Mouse (Mus musculus) left cerebral cortex, postnatal 36 days (tissue): ENCODE results near the gene Trmt2a. TPM values are rescaled to one million over a fixed set of nuclear protein-coding genes. Genes with fewer than 3 reads are reported as not detected.

Experiments
- DNase-seq, 2 experiments: peaks; one replicate each; pipeline ENCODE4 v3.0.0; 2021 to 2022; ENCODE audit warnings: low spot score in 2 of 2, mixed read lengths in 1 of 2
- intact Hi-C: fragments of 180-260 bp; cut with DNase I; formaldehyde crosslinking; loops from one replicate; pipeline ENCODE4 v1.15.1; 2025
- total RNA-seq, 2 experiments: library from RNA; stranded (reverse); gene quantifications; 2 replicates each; pipeline ENCODE4 v1.2.3; 2021

The Trmt2a gene
- 10 to 100 TPM; 39.7 to 59.3 TPM for total RNA-seq

DNA sequence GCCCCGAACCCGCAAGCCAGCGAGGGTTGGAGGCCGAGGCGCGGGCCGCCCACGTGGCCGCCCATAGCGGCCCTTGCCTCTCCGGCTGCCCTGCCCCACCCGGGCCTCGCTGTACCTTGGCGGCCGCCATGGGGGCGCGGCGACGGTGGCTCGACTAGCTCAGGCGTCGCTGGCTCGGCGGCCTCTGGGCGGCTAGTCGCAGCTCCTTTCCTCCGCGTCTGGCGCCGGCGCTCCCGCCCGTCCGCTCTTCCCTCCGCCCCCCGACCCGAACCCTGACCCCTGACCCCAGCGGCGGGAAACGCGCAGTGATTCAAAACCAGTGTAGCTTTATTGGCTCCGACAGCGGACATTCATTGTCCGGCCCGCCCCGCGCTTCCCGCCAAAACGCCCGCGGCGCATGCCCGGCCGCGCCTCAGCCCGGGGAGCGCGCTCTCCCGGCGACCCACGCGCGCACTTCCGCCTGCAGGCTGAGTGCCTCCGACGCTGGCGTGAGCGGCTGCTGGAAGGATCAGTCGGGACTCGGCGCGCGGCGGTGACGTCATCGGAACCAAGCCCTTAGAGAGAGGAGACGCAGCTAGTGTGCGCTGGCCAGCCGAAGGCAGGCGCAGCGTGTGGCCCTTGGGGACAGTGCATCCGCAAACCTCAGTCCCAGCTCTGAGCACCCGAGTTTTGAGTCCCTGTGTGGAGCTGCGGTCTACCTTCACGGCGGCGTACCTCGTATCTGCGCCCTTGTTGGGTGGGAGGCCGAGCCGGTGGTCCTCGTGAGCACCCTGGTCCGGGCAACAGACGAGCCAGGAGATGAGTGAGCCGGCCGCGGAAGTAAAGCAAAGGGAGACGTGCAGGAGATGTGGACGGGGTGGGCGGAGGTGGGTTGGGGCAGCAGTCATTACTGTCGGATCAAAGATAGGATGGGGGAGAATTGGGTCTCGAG lies at the start of gene Trmt2a, which contains the start of gene Ranbp1:
Gene Trmt2a (plus strand): TSS at position 247 of the 931 bp plus-strand sequence.
Gene Ranbp1 (minus strand): TSS at position 300 of the 931 bp plus-strand sequence.
- peak; percentile 98 to 99 for DNase-seq
- intact Hi-C loops = loop anchor here (5.0 kb wide), 1 partner anchor 39 kb away; the partner anchor contains the start of gene Dgcr8

DNA sequence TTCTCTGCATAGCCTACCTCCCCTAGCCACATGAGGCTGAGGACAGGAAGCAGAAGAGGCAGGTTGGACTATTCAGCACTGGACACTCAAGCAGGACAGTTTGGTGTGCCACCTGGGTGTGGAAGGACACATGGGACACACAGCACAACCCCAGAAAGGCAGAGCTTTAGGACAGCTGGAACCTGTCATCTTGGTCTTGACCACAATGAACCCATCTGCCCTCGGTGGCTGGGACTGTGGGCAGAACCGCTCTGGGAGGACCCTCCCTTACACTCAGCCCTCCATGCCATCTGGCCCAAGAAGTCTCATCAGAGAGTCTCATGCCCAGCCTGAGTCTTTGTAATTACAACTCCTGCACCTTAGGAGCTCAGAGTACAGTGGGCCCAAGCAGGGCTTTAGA lies 48.4 kb upstream of the Trmt2a start:
- intact Hi-C loops = no loop called here
- DNase-seq = no peak

DNA sequence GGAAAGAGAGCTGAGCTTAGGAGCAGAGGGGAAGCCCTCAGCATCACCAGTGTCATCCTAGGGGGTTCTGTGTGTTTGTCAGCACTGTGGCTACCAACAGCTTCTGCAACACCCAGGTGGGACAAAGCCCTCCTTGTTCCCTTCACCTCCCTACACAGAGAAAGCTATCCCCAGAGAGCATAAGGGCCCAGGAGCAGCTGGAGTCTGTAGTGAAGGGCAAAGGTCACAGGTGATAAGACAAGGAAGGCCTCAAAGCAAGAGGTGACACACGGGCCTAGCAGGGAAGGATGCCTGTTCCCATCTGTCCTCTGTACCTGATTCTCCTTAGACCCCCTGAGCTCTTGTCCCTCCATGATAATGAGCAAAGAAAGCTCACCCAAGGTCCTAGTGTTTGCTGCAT lies 46.9 kb upstream of the Trmt2a start:
- no peak for DNase-seq
- intact Hi-C loops = no loop called here

DNA sequence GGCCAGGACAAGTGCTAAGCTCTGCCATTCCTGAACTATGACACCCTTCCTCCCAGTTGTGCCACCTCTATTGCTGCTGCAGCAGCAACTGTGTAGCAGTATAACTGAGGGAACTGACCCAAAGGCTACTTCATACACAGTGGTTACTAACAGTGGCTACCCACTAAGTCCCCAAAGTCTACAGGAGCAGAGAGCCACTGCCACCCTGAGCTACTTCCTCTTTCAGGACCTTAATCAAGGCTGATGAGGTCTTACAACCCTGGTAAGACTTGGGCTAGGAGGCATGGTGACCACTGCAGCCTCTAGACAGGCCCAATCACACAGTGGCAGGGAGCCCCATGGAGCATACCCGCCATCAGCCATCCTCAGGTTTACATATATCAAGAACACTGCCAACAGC lies 46.4 kb upstream of the Trmt2a start:
- intact Hi-C loops = no loop called here
- no peak for DNase-seq

DNA sequence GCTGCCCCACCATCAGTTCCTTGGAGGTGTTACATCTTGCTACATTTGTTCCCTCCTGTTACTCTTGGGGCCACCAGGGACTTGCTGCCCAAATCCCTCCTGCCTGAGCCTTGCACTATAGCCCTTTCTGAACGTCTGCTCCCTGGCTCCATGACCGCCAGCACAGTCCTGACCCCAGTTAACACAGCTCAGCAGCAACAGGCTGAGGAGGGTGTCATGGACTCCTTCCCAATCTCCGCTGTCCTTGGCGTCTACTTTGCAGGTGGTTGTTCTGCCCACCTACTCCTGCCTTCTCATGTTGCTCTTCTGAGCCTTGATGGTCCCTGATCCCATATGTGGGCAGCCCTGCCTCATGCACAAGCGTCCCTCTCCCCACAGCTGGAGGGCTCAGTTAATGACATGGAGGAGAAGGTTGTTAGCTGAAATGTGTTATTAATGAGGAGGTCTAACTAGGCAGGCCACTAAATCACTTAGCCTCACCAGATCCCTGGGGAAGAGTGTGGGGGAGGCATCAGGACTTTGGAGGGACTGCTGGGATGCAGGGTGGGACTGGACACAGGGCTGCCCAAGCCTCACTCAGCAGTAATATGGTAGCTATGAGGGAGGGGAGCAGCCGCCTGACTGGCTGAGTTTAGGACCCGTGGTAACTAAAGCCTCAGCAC lies 44.9 kb upstream of the Trmt2a start:
- intact Hi-C loops = no loop called here
- no peak for DNase-seq

DNA sequence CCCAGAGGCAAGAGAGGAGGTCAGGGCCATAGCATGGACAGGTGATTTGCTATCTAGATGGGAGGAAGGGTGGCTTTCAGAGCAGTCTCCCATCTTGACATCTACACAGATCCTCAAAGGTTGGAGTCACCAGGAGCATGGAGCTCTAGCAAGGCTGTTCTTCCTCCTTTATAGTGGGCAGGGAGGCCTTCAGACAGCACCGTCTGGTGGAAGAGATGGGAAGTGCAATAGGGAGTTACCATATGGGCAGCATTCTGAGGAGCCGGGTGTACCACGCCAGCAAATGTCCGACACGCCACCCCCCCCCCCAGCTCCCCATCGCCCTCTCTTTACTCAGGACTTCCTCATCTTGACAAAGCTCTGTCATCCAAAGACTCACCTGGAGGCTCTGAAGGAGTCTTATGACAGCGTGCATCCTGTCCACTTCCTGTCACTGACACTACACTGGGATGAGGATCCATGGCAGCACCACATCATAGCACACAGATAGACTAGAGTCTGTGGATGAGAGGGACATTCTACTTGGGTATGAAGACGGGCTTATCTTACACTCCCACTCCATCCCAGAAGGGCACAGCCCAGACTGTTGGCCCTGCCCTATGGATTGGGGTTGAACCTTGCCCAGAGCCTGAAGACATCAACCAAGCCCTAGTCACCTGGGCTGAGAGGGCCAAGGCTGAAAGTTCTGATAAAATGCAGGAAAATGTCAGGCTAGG lies 37.6 kb upstream of the Trmt2a start:
- intact Hi-C loops = loop anchor here (1.0 kb wide), 2 partner anchors 84 to 103 kb away; partner anchors contain the start of gene Rtn4r
- peak; percentile 73 to 78 for DNase-seq

DNA sequence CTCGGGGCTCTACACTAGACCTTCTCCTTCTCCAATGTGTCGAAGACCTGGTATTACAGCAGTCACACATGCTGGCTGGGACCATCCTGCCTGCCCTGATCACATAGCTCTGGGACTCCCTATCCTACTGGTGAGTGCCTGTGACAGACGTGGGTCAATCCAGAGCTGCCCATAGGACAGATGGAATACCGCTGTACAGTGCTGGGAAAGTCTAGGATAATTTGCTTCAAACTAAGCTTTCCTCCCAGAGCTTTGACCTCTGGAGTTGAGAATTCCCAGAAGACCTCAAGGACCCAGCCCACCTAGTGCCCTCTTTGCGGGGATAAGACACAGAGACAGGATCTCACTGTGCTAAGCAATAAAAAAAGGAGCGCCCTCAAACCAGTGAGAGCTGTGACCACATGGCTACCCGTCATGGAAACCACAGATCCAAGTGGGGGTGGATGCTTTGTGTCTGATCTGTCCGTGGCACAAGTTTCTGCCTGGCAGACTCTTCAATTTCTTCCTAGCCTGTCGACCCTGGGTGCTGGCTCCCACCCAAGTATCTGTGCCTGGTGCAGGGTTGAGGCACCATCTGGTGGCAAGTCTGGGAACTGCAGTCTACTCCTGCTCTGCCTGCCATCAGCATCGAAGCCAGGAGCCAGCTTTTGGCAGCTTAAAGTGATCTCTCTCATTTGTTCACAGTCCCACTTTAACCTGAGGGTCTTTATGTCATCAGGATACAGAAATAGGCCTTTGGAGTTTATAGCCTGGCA lies 36.9 kb upstream of the Trmt2a start:
- intact Hi-C loops = loop anchor here (1.0 to 2.0 kb wide), 2 partner anchors 103 to 159 kb away; partner anchors contain the start of gene Dgcr6
- peak; percentile 86 to 91 for DNase-seq

DNA sequence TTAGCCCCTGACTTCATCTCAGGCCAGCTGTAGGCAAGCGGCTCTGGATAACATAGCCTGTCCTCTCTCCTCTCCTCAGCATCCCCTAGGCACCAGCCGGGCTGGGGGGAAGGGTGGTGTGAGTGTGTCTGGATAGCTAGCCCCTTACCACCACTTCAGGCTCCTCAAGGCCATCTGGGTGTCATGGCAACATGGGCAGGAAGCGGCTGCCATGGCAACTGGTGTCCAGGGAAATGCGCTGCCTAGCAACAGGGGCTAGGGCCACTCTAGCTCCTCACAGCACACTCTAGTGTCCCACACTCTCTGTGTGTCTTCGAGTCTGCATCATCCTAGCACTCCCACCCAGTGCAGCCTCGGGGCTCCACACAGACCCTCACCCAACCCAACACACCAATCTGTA lies 34.8 kb upstream of the Trmt2a start:
- intact Hi-C loops = loop anchor here (2.0 kb wide), 1 partner anchor 161 kb away; the partner anchor contains the start of gene Dgcr6
- DNase-seq = peak; percentile 66

DNA sequence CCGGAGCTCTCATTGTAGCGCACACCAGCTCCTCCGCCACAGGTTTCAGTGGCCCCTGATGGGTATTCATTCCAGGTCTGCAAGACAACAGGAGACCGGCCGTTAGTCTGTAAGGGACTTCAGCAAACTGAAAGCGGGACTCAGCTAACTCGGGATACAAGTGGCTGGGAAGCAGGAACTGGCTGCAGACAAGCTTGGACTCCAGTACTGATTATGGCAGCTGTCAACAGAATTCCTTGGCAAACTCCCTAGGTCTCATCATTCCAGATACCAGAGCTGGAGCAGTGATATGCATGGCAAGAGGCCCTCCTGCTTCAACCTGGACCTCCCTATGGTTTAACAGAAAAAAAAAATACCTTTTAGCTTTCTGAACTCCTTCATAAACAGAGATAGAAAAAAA lies 33.6 kb upstream of the Trmt2a start:
- no peak for DNase-seq
- intact Hi-C loops = no loop called here

DNA sequence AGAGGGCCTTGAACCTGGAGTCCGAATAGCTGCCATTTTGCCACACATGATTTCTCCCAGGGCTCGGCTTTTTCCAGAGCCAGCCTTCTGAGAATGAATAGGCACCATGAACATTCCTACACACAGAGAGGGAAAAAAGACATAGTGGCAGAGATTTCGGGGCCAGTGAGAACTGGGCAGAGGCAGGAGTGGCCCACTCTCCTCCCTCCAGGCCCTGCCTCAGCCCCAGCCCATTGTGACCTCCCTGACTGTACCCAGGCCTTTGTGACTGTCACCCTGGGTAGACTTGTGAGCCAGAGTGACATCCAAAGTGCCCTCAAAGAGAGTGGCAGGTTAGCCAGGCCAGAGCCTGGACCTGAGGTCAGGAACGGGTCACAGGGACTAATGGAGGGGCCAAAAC lies 30.9 kb upstream of the Trmt2a start, which contains the start of gene Ccdc188:
Gene Ccdc188 (plus strand): TSS at position 301 of the 400 bp plus-strand sequence.
- DNase-seq = no peak
- intact Hi-C loops = no loop called here

DNA sequence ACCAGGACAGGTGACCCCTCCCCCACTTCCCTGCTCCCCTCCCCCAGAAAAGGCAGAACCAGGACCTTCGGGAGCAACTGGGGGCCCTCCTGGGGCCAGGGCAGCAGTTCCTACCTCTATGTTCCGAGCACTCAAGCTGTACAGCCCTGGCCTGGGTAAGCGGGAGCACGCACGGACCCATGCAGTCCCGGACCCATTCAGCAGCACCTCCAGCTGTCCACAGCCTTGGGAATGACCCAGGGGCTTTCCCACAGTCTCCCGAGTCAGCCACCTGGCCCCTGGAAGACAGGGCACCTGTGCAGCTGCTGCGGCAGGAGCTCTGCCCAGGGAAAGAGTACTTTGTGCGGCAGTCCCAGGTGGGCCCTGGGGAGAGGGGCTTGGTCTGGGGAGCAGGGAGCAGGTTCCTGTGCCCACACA lies 29.9 kb upstream of the Trmt2a start:
- no peak for DNase-seq
- intact Hi-C loops = no loop called here

DNA sequence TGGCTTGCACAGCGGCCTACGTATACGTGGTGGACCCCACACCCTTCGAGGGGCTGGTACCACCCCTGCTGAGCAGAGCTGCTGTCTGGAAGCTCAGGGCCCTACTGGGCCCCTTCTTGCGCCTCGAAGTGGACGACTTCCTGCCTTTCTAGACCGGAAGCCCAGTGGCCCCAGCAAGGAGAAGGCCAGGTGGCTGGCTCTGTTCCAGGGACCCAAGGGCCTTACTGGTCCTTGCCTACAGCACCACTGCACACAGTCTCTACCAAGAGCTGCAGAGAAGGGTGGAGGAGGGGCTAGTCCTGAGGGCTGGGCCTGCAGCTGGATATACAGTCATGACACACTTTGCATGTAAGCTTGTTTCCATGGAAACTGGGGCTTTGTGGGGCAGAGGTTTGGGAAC lies 28.5 kb upstream of the Trmt2a start:
- no peak for DNase-seq
- intact Hi-C loops = loop anchor here (10.0 kb wide), 1 partner anchor 295 kb away; the partner anchor contains the start of gene Slc25a1

DNA sequence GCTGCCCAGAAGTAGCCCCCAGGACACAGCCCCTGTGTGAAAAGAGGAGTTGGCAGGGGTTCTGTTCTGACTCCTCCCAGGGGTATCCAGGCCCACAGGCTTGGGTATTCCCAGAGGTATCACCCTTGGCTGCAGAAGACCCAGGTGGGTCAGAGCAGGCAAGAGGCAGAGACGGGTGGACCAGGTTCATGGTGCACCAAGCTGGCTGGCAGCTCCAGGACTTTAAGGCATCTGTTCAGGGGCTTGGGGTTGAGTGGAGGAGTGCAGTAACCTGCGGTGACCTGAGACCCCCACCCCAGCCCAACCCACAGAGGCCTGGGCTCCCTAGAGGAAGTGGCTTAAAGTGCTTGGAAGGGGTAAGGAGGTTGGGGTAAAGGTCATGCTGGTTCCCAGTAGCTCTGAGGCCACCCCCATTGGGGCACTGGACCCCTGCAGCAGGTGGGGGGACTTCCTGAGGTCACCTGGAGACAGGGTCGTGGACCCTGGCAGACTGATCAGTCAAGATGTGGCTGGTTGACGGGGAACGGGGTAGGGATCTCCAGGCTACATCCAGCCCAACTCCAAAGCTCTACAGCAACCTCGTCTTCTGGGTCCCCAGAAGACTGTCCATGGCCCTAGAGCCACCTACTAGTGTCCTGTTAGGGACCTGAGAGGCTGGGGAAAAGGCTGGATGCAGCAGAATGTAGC lies 27.5 kb upstream of the Trmt2a start:
- DNase-seq = no peak
- intact Hi-C loops = loop anchor here (10.0 kb wide), 1 partner anchor 296 kb away; the partner anchor contains the start of gene Slc25a1

DNA sequence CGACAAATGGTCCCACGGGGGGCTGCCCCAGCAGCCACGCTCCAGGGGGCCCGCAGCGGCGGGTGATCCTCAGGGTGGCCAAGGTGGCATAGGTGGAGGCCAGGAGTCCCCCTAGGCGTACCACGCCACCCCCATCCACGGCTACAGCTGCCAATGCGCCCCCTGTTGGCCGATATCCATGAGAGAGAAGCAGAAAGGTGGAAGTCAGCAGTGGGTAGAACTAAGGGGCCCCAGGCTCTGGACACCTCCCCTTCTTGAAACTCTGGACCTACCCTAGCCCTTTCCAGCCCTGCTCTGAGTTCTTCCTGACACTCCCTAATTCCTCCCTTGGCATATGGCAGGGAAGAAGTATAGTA lies 27.0 kb upstream of the Trmt2a start:
- DNase-seq = no peak
- intact Hi-C loops = loop anchor here (10.0 kb wide), 1 partner anchor 297 kb away; the partner anchor contains the start of gene Slc25a1

DNA sequence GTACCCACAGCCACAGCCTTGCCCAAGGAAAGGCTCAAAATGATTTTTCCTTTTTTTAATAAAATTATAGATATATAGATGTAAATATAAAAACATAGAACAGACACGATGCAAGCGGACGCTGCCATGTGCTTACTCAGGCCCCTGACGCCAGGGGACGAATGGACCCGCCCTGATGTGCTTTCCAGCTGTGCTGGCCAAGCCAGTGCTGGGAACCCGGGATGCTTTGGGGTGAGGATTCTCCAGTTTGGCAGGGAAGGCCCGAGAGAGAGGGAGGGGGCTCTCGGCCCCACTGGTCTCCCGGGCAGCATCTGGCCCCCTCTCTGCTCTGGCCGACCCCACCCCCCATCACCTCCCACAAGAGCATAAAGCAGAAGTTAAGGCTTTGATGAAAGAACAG lies 26.3 kb upstream of the Trmt2a start:
- intact Hi-C loops = loop anchor here (10.0 kb wide), 1 partner anchor 297 kb away; the partner anchor contains the start of gene Slc25a1
- no peak for DNase-seq

DNA sequence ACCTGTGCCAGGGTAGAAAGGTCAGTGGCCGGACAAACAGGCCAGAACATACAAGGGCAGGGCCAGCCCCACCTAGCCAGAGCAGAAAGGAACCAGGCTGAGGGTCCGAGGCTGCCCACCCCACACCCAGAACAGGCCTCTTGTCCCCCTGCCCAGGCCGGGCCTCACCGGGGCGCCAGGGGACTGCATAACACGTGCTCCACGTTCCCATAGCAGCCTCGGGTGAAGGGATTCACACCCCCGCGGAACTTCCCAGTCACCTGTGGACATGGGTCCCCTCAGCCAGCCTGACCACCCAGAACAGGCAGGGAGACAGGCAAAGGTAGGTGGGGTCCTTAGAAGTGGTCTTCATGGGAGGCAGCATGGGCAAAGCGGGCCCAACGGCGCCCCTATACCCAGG lies 21.3 kb upstream of the Trmt2a start:
- DNase-seq = no peak
- intact Hi-C loops = loop anchor here (10.0 kb wide), 1 partner anchor 302 kb away; the partner anchor contains the start of gene Slc25a1

DNA sequence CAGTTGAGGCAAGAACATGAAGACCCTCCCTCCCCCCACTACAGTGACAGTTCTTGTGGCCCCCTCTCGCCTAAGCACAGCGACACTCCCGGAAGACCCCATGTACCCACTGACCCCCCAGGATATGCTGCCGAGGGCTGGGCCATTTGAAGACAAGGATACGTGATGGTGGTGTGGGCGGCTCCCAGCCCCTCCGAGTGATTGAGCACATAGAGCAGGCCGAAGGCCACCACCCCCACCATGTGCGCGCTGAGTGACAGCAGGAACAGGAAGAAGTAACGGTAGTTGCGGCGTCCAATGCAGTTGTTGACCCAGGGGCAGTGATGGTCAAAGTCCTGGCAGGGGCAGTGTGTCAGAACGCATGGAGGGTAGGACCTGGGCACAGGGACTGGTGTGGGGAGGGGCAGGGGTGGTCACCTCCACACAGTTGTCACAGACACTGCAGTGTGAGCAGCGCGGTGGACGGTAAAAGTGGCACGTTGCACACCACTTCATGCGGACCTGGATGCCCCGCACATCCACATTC lies 20.5 kb upstream of the Trmt2a start:
- intact Hi-C loops = loop anchor here (10.0 kb wide), 1 partner anchor 303 kb away; the partner anchor contains the start of gene Slc25a1
- no peak for DNase-seq

DNA sequence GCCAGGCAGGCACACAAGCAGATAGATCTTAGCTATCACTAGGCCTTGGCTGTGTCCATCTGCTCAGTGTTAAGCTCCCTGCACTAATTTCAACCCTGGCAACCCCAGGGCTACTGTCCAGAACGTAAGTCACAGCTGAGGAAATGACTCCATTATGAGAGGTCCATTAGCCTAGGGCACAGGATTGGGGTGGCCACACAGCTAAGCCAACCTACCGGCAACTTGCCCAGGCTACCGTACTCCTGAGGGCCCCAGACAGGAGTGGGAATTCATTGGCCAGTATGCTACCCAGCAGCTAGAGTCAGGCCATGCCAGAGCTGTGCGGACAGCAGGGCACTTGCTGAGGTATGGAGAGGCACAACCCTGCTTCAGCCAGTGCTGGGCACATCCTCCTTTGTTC lies 19.6 kb upstream of the Trmt2a start:
- intact Hi-C loops = loop anchor here (10.0 kb wide), 1 partner anchor 304 kb away; the partner anchor contains the start of gene Slc25a1
- DNase-seq = no peak
